Mouse (Mus musculus): ENCODE results near the gene Pomgnt2. TPM values are rescaled to one million over a fixed set of nuclear protein-coding genes. Genes with fewer than 3 reads are reported as not detected.

Gene Pomgnt2
- polyA plus RNA-seq, 1 experiment, result 16.7 TPM

GRCm38 (mm10) chr9:121937451-121937864, 59.5 kb downstream of the Pomgnt2 start:
- no peak for DNase-seq
- no peaks in the 10 kb centered on the region for H3K4me1 ChIP-seq (ENCODE audit: control insufficient read depth, insufficient read depth, low read length)
- TF ChIP-seq CTCF (conservative IDR thresholded peaks at IDR 0.05; ENCODE audit: insufficient read depth, insufficient read length, low read depth, low read length) (no peak), POLR2A (IDR thresholded peaks at IDR 0.05; ENCODE audit: low read depth, low read length) (no peak)
- H3K27ac ChIP-seq (ENCODE audit: insufficient read depth, low read depth, low read length), result no peak overlapping the region
- WGBS, result 58% methylated on average over 6 of the region's 6 CpGs
- no peak overlapping the region for H3K4me3 ChIP-seq (ENCODE audit: insufficient read depth, low read depth, low read length)
- no peaks in the 10 kb centered on the region for H3K27me3 ChIP-seq (replicated peaks; ENCODE audit: control insufficient read depth, insufficient read depth, low read length)
- no peaks in the 10 kb centered on the region for H3K36me3 ChIP-seq (ENCODE audit: control insufficient read depth, insufficient read depth, low read length)

- no peak overlapping the region for H3K27ac ChIP-seq (ENCODE audit: insufficient read depth, low read depth, low read length)
- no peaks in the 10 kb centered on the region for H3K27me3 ChIP-seq (replicated peaks; ENCODE audit: control insufficient read depth, insufficient read depth, low read length)
- 63% methylated on average over 1 of the region's 1 CpGs for WGBS
- no peaks in the 10 kb centered on the region for H3K4me1 ChIP-seq (ENCODE audit: control insufficient read depth, insufficient read depth, low read length)
- no peak overlapping the region for H3K4me3 ChIP-seq (ENCODE audit: insufficient read depth, low read depth, low read length)
- no peak for DNase-seq
- H3K36me3 ChIP-seq (ENCODE audit: control insufficient read depth, insufficient read depth, low read length), result no peaks in the 10 kb centered on the region
- no peak for TF ChIP-seq POLR2A (IDR thresholded peaks at IDR 0.05; ENCODE audit: low read depth, low read length)
- no peak for TF ChIP-seq CTCF (conservative IDR thresholded peaks at IDR 0.05; ENCODE audit: insufficient read depth, insufficient read length, low read depth, low read length)
Measured at GRCm38 (mm10) chr9:121936952-121937351, 60.0 kb downstream of the Pomgnt2 start.

- no peaks in the 10 kb centered on the region for H3K4me1 ChIP-seq (ENCODE audit: control insufficient read depth, insufficient read depth, low read length)
- H3K4me3 ChIP-seq (ENCODE audit: insufficient read depth, low read depth, low read length), result no peak overlapping the region
- H3K27ac ChIP-seq (ENCODE audit: insufficient read depth, low read depth, low read length), result no peak overlapping the region
- TF ChIP-seq CTCF (conservative IDR thresholded peaks at IDR 0.05; ENCODE audit: insufficient read depth, insufficient read length, low read depth, low read length) (no peak), POLR2A (IDR thresholded peaks at IDR 0.05; ENCODE audit: low read depth, low read length) (no peak)
- no peaks in the 10 kb centered on the region for H3K27me3 ChIP-seq (replicated peaks; ENCODE audit: control insufficient read depth, insufficient read depth, low read length)
- WGBS, result 81% methylated on average over 4 of the region's 4 CpGs
- DNase-seq, result no peak
- no peaks in the 10 kb centered on the region for H3K36me3 ChIP-seq (ENCODE audit: control insufficient read depth, insufficient read depth, low read length)
Measured at GRCm38 (mm10) chr9:121934856-121935255, 62.1 kb downstream of the Pomgnt2 start.

Other genes with a start within 250 kb of the Pomgnt2 start
- gene Zfp651, start 237.8 kb downstream of the Pomgnt2 start, polyA plus RNA-seq (2012; rRNA removed), result 25.4 and 29.5 TPM in 2 replicates
- gene Klhl40, start 219.5 kb downstream of the Pomgnt2 start, polyA plus RNA-seq (2012; rRNA removed), result 1.6 TPM in 1 of 2 replicates, not detected in the other
- gene Hhatl, start 204.6 kb downstream of the Pomgnt2 start, polyA plus RNA-seq (2012; rRNA removed), result 19.1 and 22.5 TPM in 2 replicates
- gene Ccdc13, start 157.6 kb downstream of the Pomgnt2 start, polyA plus RNA-seq (2012; rRNA removed), result 0.30 TPM in 2 replicates
- gene Higd1a, start 138.7 kb downstream of the Pomgnt2 start, polyA plus RNA-seq (2012; rRNA removed), result 22.7 and 36.6 TPM in 2 replicates
- 0.94 and 1.1 TPM in 2 replicates for gene Ackr2, start 98.8 kb downstream of the Pomgnt2 start, polyA plus RNA-seq (2012; rRNA removed)
- 0.16 and 0.39 TPM in 2 replicates for gene Cyp8b1, start 80.8 kb downstream of the Pomgnt2 start, polyA plus RNA-seq (2012; rRNA removed)
- gene Fam198a, start 46.1 kb downstream of the Pomgnt2 start, polyA plus RNA-seq (2012; rRNA removed), result 0.25 and 0.65 TPM in 2 replicates
- gene Snrk, start 120.2 kb upstream of the Pomgnt2 start, polyA plus RNA-seq (2012; rRNA removed), result 49.0 and 58.9 TPM in 2 replicates

Measured in kidney, adult 2 months (tissue).